Mouse (Mus musculus): ENCODE data around the gene Lpp.
A peak's percentile ranks its signal among the peaks of the same experiment; 100 is the strongest.

Lpp gene

DNA sequence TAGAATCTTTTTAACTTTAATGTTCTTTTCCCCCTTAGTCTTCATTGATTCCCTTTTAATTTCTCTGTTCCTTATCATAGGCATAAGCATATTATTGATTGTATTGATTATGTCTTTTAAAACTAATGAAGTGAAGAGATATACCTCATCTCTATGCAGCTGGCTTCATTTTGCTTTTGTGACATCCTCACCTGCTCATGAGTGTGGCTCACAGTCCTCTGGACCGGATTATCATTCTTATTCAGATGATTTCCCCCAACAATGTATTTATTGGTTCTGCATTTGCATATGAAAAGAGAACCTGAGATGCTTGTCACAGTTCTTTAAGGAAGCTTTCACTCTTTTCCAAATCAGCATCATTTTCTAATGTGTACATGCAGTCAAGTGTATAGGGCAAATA is 408.5 kb downstream of the Lpp start:
- no peak for DNase-seq (ENCODE audit: low read depth, low spot score)

DNA sequence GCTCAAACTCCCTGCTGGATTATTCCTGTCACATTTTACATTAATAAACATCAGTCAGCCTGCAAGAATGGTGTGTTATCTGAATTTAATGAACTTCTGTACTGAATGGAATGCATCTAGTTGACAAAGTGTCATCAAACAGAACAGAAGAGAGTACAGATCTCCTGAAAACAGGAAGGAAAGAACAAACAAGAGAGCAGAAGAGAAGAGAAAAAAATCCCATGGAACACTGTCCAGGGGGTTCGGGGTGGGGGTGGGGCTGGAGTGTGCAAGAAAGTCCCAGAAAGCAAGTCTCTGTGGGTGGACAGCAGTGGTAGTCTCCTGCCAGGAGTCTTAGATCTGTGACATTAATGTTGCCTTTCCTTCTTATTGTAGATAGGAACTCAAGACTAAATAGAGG is 412.8 kb downstream of the Lpp start:
- DNase-seq (ENCODE audit: low read depth, low spot score) = no peak

DNA sequence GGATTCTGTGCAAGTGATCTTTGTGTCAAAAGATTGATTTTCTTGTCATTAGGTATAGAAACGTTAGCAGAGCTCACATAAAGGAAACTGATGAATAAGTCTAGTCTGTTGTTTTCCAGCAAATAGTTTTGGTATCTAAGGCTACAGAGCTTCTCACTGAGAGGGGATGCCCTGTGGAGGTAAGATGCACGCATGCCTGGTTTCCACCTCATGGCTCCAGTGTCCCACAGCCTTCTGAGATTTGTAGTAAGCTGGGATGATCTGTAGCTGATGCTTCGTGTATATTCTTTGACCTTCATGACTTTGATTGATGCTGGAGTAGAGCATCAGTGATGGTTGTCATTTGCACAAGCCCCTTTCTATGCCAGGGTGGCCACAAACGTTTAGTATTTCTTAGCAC is 414.3 kb downstream of the Lpp start:
- no peak for DNase-seq (ENCODE audit: low read depth, low spot score)

DNA sequence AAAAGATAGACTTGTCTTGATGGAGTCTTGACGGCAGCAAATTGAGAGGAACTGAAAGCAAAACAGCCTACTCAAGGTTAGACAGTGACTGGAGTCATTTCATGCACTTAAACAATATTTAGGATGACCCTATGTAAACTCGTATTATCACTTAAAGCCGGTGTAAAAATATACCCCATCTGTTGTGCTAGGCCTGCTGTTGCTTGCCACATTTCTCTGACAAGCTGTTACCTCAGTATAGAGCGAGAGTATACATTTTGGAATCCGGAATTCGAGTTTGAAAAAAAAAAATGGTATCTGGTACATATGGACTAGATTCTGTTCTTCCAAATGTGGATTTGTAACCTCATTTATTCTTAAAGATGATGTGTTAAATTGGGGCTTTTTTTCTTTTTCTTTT is 416.5 kb downstream of the Lpp start:
- DNase-seq (ENCODE audit: low read depth, low spot score) = no peak

DNA sequence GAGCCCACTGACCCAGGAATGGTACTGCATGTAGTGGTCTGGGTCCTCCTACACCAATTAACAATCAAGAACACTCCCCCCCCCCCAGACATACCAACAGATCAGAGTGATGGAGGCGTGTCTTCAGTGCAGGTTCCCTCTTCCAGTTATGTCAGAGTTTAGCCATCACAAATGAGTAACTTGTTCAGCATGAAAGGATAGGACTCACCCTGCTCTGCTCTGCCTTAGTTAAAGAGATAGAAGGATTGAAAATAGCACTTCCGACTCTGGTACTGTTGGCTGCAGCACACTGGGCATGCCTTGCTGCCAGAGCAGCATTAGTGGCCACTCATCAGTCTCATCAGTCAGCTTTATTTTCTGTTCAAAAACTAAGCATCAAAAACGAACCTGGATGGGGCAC is 423.3 kb downstream of the Lpp start:
- DNase-seq (ENCODE audit: low read depth, low spot score) = no peak

DNA sequence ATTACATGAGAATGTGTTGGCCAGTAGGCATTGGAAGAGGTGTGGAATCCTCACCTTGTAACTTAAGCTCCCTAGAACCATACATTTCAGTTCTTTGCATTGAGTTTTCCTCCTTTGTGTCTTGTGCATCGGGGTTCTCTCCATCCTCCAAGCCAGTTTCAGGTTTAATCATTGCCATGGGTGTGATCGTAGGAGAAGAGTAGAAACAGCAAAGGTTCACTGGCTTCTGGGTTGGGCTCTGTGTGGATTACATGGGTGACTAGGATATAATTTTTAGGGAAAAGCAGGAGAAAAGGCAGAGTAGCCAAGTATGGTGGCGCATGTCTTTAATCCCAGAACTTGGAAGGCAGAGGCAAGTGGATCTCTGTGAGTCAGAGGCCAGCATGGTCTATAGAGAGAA is 424.1 kb downstream of the Lpp start:
- no peak for DNase-seq (ENCODE audit: low read depth, low spot score)

DNA sequence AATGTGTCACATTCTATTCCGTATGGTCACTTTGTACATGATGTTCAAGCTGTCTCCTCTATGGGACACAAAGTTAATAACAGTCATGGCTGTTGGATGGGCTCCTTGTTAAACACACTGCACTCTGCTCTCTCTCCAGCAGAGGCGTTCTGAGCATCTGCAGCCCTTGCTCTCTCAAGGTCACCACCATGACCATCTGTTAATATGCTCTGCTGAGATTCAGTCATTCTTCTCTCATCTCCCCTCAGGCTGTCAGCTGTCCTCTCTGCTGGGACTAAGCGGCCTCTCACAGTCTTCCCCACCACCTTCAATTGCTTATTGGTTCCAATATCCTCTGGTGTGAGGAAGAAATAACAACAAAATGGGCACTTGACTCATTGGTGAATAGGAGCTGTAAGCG is 425.8 kb downstream of the Lpp start:
- peak; percentile 52 for DNase-seq (ENCODE audit: low read depth, low spot score)

DNA sequence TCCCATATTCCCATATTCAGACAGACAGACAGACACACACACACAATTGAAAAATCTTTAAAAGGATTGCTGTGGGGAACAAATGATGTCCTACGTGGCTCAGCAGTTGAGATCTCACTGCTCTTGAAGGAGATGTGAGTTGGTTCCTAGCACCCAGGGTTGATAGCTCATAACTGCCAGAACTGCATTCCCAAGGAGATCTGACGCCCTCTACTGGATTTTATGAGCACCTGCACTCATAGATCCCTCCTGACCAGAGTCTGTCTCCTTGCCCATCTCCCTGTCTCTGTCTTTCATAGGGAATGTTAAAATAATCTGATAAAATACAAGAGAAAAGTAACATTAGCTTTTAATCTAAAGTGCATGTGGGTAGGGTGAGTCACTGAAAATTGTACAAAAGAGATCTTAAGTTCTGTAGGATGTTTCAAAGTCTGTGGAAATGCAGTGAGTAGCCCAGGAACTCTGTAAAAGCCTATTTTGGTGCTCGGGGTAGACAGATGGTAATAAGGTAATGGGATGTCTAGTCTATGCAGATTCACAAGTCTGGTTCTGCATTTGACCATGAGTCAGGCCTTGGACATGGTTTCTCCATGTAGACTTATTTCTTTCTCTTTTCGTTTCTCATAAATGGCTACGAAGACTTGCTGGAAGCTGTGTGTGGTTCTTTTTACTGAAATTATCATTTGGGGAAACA is 429.0 kb downstream of the Lpp start:
- peak; percentile 17 for DNase-seq (ENCODE audit: low read depth, low spot score)

DNA sequence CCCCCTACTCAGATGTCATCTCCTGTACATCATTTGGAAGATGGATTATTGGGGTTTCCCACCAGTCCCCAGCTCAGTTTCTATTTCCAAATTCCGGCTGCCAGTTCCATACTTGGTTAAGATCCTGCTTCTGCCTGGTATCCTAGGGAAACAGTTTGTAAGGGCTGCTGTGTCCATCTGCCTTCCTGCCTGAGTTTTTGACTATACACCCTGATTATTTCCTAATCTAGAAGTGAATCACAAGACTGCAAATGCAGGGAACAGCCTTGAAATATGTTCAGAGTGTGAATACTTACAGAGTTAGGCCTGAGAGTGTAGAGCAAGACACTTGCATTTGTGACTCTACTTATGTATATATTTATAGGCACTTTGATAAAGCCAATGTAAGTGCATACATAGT is 429.6 kb downstream of the Lpp start:
- DNase-seq (ENCODE audit: low read depth, low spot score) = no peak

DNA sequence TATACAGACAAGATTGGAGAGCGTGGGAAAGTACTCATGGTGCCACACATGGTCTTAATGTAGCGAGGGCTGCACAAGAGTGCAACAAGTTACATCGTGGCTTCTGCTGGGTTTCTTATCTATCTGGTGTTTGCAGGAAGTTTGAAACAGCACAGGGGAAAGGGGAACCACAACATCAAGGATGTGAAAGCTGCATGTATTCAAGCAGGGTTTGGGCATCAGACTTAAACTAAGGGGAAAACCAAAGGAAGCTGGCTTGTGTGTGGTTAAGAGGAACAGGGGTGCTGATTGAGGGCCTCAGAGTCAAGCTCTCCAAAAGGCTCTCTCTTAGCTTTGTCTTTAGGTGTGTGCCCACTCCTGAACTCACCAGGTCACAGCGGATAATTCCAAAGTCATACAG is 433.1 kb downstream of the Lpp start:
- DNase-seq (ENCODE audit: low read depth, low spot score) = no peak

DNA sequence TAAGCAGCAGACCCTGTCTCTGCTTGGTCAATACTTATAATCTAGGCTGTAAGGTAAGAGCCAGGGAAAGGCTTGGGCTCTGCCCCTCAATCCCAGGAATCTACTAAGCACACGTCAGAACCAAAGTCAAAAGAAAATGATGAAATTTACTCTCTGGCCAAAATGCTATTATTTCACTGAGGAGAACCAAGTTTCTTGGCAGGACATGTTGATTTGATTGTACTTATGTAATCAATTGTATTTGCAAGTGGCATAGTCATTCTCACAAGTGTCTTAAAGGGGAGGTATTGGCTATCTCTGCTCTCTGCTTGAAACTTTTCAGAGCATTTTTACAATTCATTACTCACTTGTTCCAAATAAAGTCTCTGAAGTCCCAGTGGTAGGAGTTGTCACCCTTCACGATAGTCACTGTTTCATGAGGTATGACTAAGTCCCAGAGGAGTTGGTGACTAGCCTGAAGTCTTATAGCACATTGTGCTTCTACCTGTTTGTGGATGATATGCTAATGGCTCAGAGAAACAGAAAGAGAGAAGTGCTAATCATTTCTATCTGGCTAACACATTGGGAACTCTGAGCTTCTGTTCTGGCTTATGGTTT is 435.0 kb downstream of the Lpp start:
- no peak for DNase-seq (ENCODE audit: low read depth, low spot score)

DNA sequence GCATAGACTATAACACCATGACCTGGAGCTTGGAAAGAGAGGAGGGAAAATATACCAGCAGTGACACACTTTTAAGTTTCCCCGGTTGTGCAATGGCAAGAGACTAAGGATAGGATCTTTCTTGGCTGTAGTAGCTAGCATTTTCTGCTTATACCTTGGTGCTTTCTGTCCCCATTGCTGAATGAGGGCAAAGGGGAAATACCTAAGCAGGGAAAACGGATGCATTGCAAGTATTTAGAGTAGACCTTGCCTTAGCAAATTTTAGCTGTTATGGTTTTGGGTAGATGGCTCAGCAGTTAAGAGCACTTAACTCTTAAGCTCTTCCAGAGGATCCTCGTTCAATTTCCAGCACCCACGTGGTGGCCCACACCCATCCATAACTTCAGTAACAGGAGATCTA is 436.6 kb downstream of the Lpp start:
- DNase-seq (ENCODE audit: low read depth, low spot score) = no peak

DNA sequence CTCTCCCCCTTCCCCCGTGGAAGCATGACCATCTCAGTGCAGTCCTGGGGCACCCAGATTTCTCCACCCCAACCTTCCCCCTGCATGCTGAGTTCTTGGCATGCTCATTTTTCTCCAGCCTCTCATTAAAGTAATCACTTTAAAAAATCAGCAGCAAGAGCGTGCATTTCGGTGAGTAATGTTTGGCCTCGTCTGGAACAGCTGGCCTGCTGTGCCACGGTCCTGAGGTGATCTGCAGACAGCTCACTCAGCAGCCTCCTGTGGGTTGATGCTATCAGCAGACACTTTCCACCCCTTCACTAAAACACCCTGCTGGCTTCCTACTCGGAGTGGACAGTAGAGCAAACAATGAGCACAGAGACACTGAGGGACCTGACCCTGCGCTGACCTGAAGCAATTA is 437.6 kb downstream of the Lpp start:
- DNase-seq (ENCODE audit: low read depth, low spot score) = no peak

DNA sequence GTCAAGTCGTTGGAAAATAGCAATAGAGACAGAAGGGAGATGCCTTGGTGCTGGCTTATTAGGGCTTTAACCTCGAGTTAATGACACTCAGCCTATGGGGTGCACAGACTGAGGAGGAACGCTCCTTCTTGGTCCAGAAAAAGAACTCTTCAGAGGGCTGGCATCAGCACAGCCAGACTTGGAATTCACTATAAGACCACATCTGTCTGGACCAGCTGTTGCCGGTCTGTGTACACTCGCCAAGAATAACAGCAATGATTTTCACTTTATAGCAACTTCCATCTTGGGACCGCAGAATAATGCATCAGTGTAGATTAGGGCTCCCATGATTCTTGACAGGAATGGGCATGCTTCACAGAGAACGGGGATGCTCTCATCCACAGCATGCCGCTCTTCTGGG is 439.9 kb downstream of the Lpp start:
- DNase-seq (ENCODE audit: low read depth, low spot score) = no peak

DNA sequence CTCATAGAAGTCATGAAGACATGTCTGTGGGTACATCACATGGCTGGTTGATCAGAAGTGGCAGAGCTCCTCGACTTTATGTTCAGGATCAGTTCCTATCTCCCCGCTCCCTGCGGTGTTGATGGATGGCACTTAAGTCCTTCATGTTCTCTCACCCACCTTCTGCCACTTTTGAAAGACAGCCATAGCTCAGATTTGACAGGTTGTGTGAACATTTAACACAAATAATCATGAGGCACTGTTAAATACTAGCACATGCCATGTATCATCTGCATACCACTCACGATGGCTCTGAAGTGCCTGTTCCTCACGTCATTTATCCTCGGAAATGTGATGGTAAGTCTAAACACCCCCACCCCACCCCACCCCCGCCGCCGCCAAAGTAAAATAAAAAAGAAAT is 441.2 kb downstream of the Lpp start:
- DNase-seq (ENCODE audit: low read depth, low spot score) = no peak

DNA sequence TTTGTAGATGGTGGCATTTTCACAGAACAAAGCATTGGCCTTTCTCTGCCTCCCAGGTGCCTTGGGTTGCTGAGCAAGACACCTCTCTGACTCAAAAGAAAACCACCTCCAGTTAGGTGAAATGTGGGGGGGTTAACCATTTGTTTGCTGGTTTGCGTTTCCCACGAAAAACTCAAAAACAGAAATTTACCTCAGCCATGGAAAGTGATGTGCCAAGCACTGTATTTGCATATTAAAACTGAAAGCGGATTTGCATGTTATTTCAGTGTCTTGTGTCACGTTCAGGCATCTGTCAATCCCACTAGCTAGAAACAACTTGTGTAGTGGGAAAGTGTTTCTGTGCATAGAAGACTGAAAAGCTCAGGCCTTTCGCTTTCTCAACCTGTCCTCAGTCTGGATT is 443.2 kb downstream of the Lpp start:
- DNase-seq (ENCODE audit: low read depth, low spot score) = no peak

DNA sequence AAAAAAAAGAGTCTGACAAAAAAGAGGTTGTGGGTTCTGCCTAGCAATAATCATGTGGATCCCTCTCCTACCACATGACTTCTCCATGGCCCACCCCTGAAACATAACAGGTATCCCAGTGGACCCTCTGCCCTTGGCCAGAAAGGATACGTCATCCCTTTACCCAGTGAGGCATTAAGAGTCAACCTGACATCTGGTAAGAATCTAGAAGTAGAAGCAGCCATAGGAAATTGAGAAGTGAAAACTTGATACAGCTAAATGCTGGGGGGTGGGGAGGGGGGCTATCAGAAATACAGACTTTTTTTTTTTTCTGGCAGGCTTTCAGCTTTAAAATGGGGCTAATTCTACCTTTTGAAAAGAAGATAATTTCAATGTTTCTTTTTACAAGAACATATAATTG is 445.7 kb downstream of the Lpp start:
- DNase-seq (ENCODE audit: low read depth, low spot score) = no peak

DNA sequence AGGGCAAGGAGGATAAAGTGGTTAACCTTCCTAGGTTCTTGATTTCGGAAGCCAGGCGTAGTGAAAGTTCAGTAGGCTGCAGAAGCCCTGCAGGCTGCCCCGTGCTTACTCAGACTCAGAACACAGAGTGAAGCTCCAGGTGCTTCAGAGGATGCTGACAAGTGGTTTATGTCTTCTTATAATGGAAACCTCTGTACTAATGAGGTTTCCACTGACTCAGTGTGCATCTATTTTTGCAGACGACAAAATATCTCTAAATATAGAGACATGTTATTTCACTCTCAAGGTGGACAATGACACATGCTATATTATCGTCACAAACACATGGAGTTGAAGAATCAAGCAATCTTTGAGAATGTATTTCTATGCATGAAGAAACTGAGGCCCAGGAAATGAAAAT is 446.8 kb downstream of the Lpp start:
- no peak for DNase-seq (ENCODE audit: low read depth, low spot score)

DNA sequence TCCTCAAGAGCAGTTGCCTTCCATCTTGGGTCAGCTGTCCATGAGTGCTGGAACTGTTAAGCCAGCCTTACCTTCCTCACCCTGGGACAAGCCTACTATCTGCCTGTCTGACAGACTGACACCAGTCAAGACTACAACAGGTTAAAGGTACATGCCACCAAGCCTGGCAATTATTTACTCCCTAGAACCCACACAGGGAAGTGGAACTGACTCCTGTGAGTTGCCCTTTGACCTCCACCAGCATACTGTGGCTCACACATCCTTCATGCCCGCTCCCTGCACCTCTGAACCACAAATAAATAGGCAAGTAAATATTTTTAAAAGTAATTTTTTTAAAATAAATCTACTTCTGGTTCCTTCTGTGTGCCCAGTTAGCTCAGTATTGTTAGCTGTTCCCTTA is 452.8 kb downstream of the Lpp start:
- DNase-seq (ENCODE audit: low read depth, low spot score) = no peak

DNA sequence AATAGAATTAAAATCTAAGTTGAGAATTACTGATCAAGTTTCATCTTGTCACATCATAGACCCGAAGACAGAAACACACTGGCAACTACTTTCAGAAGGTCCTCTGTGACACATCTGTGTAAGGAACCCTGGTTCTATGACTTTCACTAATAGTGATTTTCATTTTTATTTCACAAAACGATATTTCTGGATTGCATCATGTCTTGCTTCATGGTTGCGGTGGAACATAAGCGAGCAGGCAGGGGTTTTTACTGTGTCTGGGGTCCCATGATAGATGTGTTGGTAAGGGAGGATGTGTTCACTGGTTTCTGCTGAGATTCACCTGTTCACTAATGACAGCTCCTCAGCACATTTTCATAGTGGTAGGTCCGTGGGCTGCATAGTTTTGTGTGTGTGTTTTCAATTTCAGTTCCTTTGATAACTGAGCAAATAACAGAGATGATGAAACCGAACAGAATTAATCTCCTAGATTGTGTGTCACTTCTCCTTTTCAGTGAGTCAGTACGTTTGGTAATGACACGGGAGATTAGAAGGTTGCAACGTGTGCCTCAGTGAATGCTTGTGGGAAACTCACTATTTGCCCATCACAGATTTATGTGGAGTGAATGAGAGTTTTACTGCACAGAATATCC is 466.3 kb downstream of the Lpp start:
- DNase-seq (ENCODE audit: low read depth, low spot score) = no peak

DNA sequence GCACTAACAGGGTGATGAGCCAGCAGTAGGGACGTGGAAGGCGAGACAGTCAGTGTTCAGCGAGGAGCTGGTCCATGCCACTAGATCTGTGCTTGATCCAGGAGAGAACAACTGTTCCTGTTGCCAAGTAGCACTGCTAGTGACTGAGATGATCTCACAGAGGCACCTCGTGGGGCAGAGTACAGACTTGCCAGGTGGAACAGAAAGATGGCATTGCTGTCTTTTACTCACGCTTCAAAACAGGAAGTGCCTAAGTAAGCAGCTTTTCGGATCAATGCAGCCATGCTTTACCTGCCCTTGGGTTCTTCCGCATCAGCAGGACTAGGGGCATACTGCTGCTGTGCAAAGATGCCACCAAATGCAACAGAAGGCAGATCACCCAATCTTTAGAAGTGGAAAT is 467.1 kb downstream of the Lpp start:
- no peak for DNase-seq (ENCODE audit: low read depth, low spot score)

DNA sequence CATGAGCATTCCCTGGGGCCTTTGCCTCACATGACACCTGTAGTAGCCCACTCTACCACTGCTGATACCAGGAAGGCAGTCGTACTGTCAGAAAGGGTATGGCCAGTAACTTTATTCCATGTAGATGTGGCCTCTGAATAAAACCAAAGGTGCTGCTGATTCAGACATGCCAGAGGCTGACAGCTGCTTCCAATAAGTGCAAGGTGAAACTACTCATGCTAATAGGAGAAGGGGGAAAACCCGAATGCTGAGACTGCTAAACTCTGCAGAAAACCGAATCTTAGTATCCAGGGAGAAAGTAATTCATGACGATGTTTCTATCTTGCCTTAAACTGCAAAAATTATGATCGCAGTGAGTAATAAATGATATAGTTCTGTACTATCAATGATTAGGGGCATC is 468.1 kb downstream of the Lpp start:
- DNase-seq (ENCODE audit: low read depth, low spot score) = no peak

DNA sequence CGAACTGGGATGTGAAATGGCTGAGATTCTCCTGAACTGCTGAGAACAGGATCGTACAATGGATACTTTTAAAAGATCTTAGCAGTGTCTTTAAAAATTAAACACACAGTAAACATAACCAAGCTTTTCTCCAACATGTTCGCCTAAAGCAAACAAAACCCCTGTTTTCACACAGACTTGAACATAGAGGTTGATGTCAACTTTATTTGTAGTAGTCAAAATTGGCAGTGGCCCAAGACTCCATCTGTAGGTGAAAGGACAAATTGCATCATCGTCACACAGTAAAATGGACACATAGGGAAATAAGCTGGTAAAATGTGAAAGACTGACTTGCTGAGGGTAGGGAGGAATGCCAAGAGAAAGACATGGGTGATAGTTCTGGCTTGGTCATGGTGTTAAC is 480.9 kb downstream of the Lpp start:
- DNase-seq (ENCODE audit: low read depth, low spot score) = peak; percentile 59

DNA sequence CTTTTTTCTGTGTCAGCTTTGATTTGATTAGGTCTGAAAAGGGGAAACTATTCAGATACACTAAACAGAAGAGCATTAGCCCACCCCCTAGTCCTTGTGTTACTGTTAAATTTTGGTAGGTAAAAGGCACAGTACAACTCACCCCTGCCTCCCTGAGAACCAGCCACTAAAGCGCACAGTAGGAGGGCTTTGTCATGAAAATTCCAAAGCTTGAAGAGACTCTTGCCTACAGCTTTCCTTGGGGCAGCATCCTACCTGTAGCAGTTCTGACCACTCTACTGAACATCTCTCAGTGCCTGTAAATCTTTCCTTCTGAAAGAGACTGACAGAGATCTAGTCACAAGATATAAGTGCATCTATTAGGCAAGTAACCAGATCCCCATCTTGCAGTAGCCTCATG is 482.4 kb downstream of the Lpp start:
- DNase-seq (ENCODE audit: low read depth, low spot score) = peak; percentile 93

Data from ES-CJ7 (cell line).